Mouse (Mus musculus) limb, embryonic 13.5 days (tissue): ENCODE data around the gene Rasgrf1. TPM values are rescaled to one million over a fixed set of nuclear protein-coding genes. Genes with fewer than 3 reads are reported as not detected.

ENCODE experiments used
- ATAC-seq: fragments of 200-750 bp; cut with Nextera tagmentation; 2 replicates; pipeline ENCODE4 v1.8.0; 2017; ENCODE audit warnings: low read depth, moderate number of reproducible peaks, moderate TSS enrichment; ENCODE audit not compliant: low FRiP score
- H3K27ac ChIP-seq: fragments of 300-500 bp; sonication (generic); 2 replicates; pipeline ENCODE4 v1.5.1; 2015; ENCODE audit warnings: inconsistent platforms, mild to moderate bottlenecking, moderate library complexity
- H3K27me3 ChIP-seq: fragments of 300-500 bp; sonication (generic); 2 replicates; pipeline ENCODE4 v1.6.1; 2015; ENCODE audit warnings: mild to moderate bottlenecking, inconsistent platforms
- H3K36me3 ChIP-seq: fragments of 300-500 bp; sonication (generic); 2 replicates; pipeline ENCODE4 v1.6.1; 2015; ENCODE audit warnings: inconsistent platforms, mild to moderate bottlenecking, moderate library complexity
- H3K4me1 ChIP-seq: fragments of 300-500 bp; sonication (generic); 2 replicates; pipeline ENCODE4 v1.6.1; 2015; ENCODE audit warnings: inconsistent platforms
- H3K4me2 ChIP-seq: fragments of 300-500 bp; sonication (generic); replicated peaks from 2 replicates; pipeline ENCODE4 v1.6.1; 2015; ENCODE audit warnings: inconsistent platforms, mild to moderate bottlenecking, moderate library complexity
- H3K4me3 ChIP-seq: fragments of 300-500 bp; sonication (generic); 2 replicates; pipeline ENCODE4 v1.5.1; 2015; ENCODE audit warnings: moderate library complexity, mild to moderate bottlenecking, inconsistent platforms
- H3K9ac ChIP-seq: fragments of 300-500 bp; sonication (generic); 2 replicates; pipeline ENCODE4 v1.6.1; 2015; ENCODE audit warnings: mild to moderate bottlenecking, inconsistent platforms
- H3K9me3 ChIP-seq: fragments of 300-500 bp; sonication (generic); 2 replicates; pipeline ENCODE4 v1.6.1; 2016; ENCODE audit warnings: inconsistent platforms
- WGBS: fragments of 180-500 bp; shearing (Covaris S2); methylation state at CpG from one replicate; pipeline ENCODE4 v1.1.7; 2015; 5-methylcytosine and 5-hydroxymethylcytosine counted together
- polyA plus RNA-seq: library from polyadenylated mRNA; unstranded; fragments of >200 nt; fragmentation: Nextera tagmentation; extraction: Ambion mirVana; gene quantifications from 2 replicates; pipeline ENCODE4 v1.2.1, GENCODE M21; 2015

Rasgrf1 gene
- polyA plus RNA-seq, 1 experiment from 2014 or later, result 0.34 TPM

GRCm38 (mm10) chr9:89974463-89974931, 64.8 kb downstream of the Rasgrf1 start:
- ATAC-seq, result no peak

GRCm38 (mm10) chr9:89976366-89976940, 66.7 kb downstream of the Rasgrf1 start:
- no peak for ATAC-seq

More at GRCm38 (mm10) chr9:89974463-89974931, 64.8 kb downstream of the Rasgrf1 start:
- H3K27ac ChIP-seq, result no peak overlapping the region
- H3K9me3 ChIP-seq, result no peaks in the 10 kb centered on the region
- H3K4me3 ChIP-seq, result no peak overlapping the region
- peaks cover 8% of the 10 kb centered on the region; the same call in 1 of the 2 replicates for H3K27me3 ChIP-seq
- no peaks in the 10 kb centered on the region for H3K4me1 ChIP-seq
- H3K9ac ChIP-seq, result no peak overlapping the region
- WGBS, result 84% methylated on average over 10 of the region's 10 CpGs
- H3K36me3 ChIP-seq, result no peaks in the 10 kb centered on the region
- no peak overlapping the region for H3K4me2 ChIP-seq

GRCm38 (mm10) chr9:89979248-89979647, 69.5 kb downstream of the Rasgrf1 start:
- Histone ChIP-seq H3K4me2 (no peak overlapping the region), H3K36me3 (no peaks in the 10 kb centered on the region), H3K9ac (no peak overlapping the region), H3K4me1 (0 out of 2 replicates have a peak, but pooled peaks cover 4% of the 10 kb centered on the region), H3K4me3 (no peak overlapping the region), H3K9me3 (no peaks in the 10 kb centered on the region), H3K27me3 (no peaks in the 10 kb centered on the region; the same call in 1 of the 2 replicates), H3K27ac (no peak overlapping the region)
- no peak for ATAC-seq
- WGBS, result 20% methylated on average over 3 of the region's 3 CpGs

More at GRCm38 (mm10) chr9:89976366-89976940, 66.7 kb downstream of the Rasgrf1 start:
- Histone ChIP-seq H3K9ac (no peak overlapping the region), H3K4me1 (no peaks in the 10 kb centered on the region), H3K27ac (no peak overlapping the region), H3K4me3 (no peak overlapping the region), H3K4me2 (no peak overlapping the region), H3K36me3 (no peaks in the 10 kb centered on the region), H3K9me3 (no peaks in the 10 kb centered on the region), H3K27me3 (peaks cover 8% of the 10 kb centered on the region; the same call in 1 of the 2 replicates)
- WGBS, result 68% methylated on average over 6 of the region's 6 CpGs

- no peaks in the 10 kb centered on the region for H3K36me3 ChIP-seq
- H3K4me3 ChIP-seq, result no peak overlapping the region
- no peak overlapping the region for H3K9ac ChIP-seq
- H3K9me3 ChIP-seq, result no peaks in the 10 kb centered on the region
- no peak overlapping the region for H3K4me2 ChIP-seq
- H3K27ac ChIP-seq, result no peak overlapping the region
- 63% methylated on average over 1 of the region's 1 CpGs for WGBS
- 0 out of 2 replicates have a peak, but pooled peaks cover 4% of the 10 kb centered on the region for H3K4me1 ChIP-seq
- ATAC-seq, result no peak
- H3K27me3 ChIP-seq, result no peaks in the 10 kb centered on the region
Measured at GRCm38 (mm10) chr9:89982256-89982655, 72.5 kb downstream of the Rasgrf1 start.

- H3K4me3 ChIP-seq, result no peak overlapping the region
- no peak overlapping the region for H3K4me2 ChIP-seq
- no peaks in the 10 kb centered on the region for H3K27me3 ChIP-seq
- WGBS, result 86% methylated on average over 3 of the region's 3 CpGs
- H3K9me3 ChIP-seq, result no peaks in the 10 kb centered on the region
- no peak overlapping the region for H3K27ac ChIP-seq
- H3K4me1 ChIP-seq, result 0 out of 2 replicates have a peak, but pooled peaks cover 1% of the 10 kb centered on the region
- no peak overlapping the region for H3K9ac ChIP-seq
- no peaks in the 10 kb centered on the region for H3K36me3 ChIP-seq
- ATAC-seq, result no peak
Measured at GRCm38 (mm10) chr9:89988053-89988452, 78.3 kb downstream of the Rasgrf1 start.

GRCm38 (mm10) chr9:89988811-89989528, 79.3 kb downstream of the Rasgrf1 start:
- WGBS, result 73% methylated on average over 10 of the region's 10 CpGs
- Histone ChIP-seq H3K9ac (no peak overlapping the region), H3K36me3 (no peaks in the 10 kb centered on the region), H3K4me3 (no peak overlapping the region), H3K4me2 (no peak overlapping the region), H3K4me1 (no peaks in the 10 kb centered on the region), H3K9me3 (no peaks in the 10 kb centered on the region), H3K27me3 (no peaks in the 10 kb centered on the region), H3K27ac (no peak overlapping the region)
- no peak for ATAC-seq

- ATAC-seq, result no peak
- 84% methylated on average over 3 of the region's 3 CpGs for WGBS
- no peak overlapping the region for H3K4me2 ChIP-seq
- H3K27ac ChIP-seq, result no peak overlapping the region
- no peaks in the 10 kb centered on the region for H3K27me3 ChIP-seq
- H3K4me3 ChIP-seq, result no peak overlapping the region
- H3K9me3 ChIP-seq, result no peaks in the 10 kb centered on the region
- H3K36me3 ChIP-seq, result no peaks in the 10 kb centered on the region
- H3K9ac ChIP-seq, result no peak overlapping the region
- H3K4me1 ChIP-seq, result no peaks in the 10 kb centered on the region
Measured at GRCm38 (mm10) chr9:90006432-90006831, 96.7 kb downstream of the Rasgrf1 start.

- Histone ChIP-seq H3K27me3 (no peaks in the 10 kb centered on the region), H3K4me2 (no peak overlapping the region), H3K4me3 (no peak overlapping the region), H3K36me3 (no peaks in the 10 kb centered on the region), H3K9ac (no peak overlapping the region), H3K4me1 (no peaks in the 10 kb centered on the region), H3K27ac (no peak overlapping the region), H3K9me3 (no peaks in the 10 kb centered on the region)
- no peak for ATAC-seq
- 50% methylated on average over 2 of the region's 2 CpGs for WGBS
Measured at GRCm38 (mm10) chr9:90007094-90007493, 97.4 kb downstream of the Rasgrf1 start.

GRCm38 (mm10) chr9:90008138-90008537, 98.4 kb downstream of the Rasgrf1 start:
- ATAC-seq, result no peak
- 76% methylated on average over 6 of the region's 6 CpGs for WGBS
- no peak overlapping the region for H3K27ac ChIP-seq

GRCm38 (mm10) chr9:90011849-90012248, 102.1 kb downstream of the Rasgrf1 start:
- H3K27ac ChIP-seq, result no peak overlapping the region
- no peaks in the 10 kb centered on the region for H3K9me3 ChIP-seq
- no peaks in the 10 kb centered on the region for H3K36me3 ChIP-seq
- ATAC-seq, result no peak
- WGBS, result 38% methylated on average over 2 of the region's 2 CpGs
- H3K4me2 ChIP-seq, result no peak overlapping the region
- no peak overlapping the region for H3K9ac ChIP-seq
- no peaks in the 10 kb centered on the region for H3K4me1 ChIP-seq
- H3K4me3 ChIP-seq, result no peak overlapping the region
- no peaks in the 10 kb centered on the region for H3K27me3 ChIP-seq

More at GRCm38 (mm10) chr9:90008138-90008537, 98.4 kb downstream of the Rasgrf1 start:
- Histone ChIP-seq H3K4me1 (no peaks in the 10 kb centered on the region), H3K27me3 (no peaks in the 10 kb centered on the region), H3K9ac (no peak overlapping the region), H3K4me2 (no peak overlapping the region), H3K4me3 (no peak overlapping the region), H3K9me3 (no peaks in the 10 kb centered on the region), H3K36me3 (no peaks in the 10 kb centered on the region)

GRCm38 (mm10) chr9:90014649-90015048, 104.9 kb downstream of the Rasgrf1 start:
- Histone ChIP-seq H3K27ac (no peak overlapping the region), H3K36me3 (no peaks in the 10 kb centered on the region), H3K9ac (no peak overlapping the region), H3K4me1 (no peaks in the 10 kb centered on the region), H3K27me3 (no peaks in the 10 kb centered on the region), H3K9me3 (no peaks in the 10 kb centered on the region), H3K4me3 (no peak overlapping the region), H3K4me2 (no peak overlapping the region)
- WGBS, result 83% methylated on average over 3 of the region's 3 CpGs
- ATAC-seq, result no peak

- no peaks in the 10 kb centered on the region for H3K9me3 ChIP-seq
- H3K4me1 ChIP-seq, result no peaks in the 10 kb centered on the region
- ATAC-seq, result no peak
- H3K9ac ChIP-seq, result no peak overlapping the region
- H3K27me3 ChIP-seq, result no peaks in the 10 kb centered on the region
- no peak overlapping the region for H3K4me2 ChIP-seq
- no peak overlapping the region for H3K27ac ChIP-seq
- H3K4me3 ChIP-seq, result no peak overlapping the region
- H3K36me3 ChIP-seq, result no peaks in the 10 kb centered on the region
- WGBS, result 68% methylated on average over 6 of the region's 6 CpGs
Measured at GRCm38 (mm10) chr9:90016204-90016603, 106.5 kb downstream of the Rasgrf1 start.
